Mouse (Mus musculus) left cerebral cortex, postnatal 14 days (tissue): ENCODE results near the gene Bcar3. TPM values are rescaled to one million over a fixed set of nuclear protein-coding genes. Genes with fewer than 3 reads are reported as not detected.
"Not testable (repeated sequence)": the region's sequence is repeated elsewhere in the genome, so short reads cannot be mapped to it uniquely, and the experiment has no call there.

Source experiments
- DNase-seq, 2 experiments: peaks; one replicate each; pipeline ENCODE4 v3.0.0; 2021 to 2022; ENCODE audit warnings: low spot score in 2 of 2, mixed read lengths in 1 of 2
- intact Hi-C: fragments of 180-260 bp; cut with DNase I; formaldehyde crosslinking; loops from one replicate; pipeline ENCODE4 v1.15.1; 2025
- total RNA-seq, 2 experiments: library from RNA; stranded (reverse); gene quantifications; 2 replicates each; pipeline ENCODE4 v1.2.3; 2021

Bcar3 gene
- total RNA-seq, 2 experiments from 2014 or later = 15.1 to 16.2 TPM

DNA sequence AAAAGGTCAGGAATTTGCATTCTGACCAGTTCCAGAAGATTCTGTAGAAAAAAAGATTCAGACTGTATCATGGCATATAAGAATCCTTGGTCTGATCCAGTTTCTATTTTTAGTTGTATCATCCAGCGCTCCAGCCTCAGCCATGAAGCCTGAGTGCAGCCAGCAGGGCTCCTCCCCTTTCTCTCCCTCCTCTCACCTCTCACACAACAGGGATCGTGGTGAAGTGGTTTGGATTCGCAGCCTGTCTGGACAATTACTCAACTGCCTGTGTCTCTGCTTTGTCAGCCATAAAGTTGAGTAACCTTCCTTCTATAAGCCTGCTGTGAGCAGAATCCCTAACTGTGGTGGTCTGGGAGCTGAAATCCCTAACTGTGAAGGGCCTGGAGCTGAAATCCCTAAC is 71.4 kb downstream of the Bcar3 start:
- intact Hi-C loops = no loop called here
- DNase-seq = no peak

DNA sequence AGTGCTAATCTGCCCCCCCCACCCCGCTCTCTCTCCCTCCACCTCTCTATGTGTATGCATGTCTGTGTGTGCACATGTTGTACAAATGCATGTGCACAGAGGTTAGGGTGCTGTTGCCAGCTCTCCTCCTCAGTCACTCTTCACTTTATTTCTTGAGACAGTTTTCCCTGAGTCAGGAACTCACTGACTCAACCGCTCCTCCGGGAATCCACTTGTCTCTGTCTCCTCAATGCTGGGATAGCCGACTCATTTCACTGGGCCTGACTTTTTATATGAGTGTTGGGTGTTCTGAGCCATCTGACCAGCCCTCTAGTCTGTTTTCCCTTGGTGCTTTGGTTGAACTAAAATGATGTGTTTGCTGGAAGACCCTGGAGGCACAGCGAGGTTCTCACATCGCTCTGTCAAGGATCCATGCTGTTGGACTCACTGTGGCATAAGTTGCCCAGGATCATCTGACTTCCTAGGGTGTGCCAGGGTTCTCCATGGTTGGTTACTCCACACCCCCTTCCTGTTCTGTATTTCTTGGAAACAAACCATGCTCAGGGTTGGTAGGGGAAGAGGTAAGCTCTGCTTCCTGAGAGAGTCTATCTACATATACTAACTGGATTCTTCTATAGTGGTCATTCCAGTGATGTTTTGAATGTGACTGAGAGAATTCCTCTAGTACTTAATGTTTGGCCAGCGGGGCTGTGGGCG is 77.9 kb downstream of the Bcar3 start:
- intact Hi-C loops = no loop called here
- no peak for DNase-seq

DNA sequence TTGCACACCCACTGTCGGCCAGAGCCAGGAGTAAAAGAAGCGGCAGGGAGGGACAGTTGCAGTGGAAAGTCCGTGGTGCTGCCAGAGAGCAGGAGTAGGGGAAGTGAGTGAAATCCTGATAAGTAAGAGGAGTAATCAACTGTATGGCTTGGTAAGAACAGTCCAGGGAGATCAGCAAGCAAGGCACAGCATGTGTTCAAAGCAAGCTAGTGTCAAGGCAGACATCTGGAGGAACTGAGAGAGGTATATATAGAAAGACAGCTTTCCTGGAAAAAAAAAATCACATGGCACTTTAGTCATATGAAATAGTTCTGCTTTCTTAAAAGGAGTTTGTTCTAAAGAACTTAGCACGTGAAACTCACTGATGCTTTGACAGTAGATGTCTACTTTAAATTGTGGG is 78.7 kb downstream of the Bcar3 start:
- peak in 1 of 2 experiments; percentile 49 for DNase-seq
- intact Hi-C loops = no loop called here

DNA sequence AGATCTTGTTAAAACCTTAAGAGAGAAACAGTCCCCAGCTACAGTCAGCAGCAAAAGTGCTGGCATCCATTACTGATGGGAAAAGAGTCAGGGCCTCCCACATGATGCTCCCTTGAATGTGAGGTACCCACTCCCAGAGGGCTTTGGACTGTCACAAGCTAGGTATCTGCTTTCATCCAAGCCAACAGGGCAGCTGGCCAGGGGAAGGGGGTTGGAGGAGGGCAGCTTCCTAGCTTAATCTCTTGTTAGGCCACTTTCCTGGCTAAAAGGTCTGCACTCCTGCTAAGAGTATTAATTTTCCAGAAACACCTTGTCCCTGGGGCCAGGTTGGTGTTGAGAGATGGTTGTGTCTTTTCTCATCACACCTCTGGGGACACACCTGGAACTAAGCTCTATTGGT is 82.1 kb downstream of the Bcar3 start:
- intact Hi-C loops = no loop called here
- DNase-seq = no peak

DNA sequence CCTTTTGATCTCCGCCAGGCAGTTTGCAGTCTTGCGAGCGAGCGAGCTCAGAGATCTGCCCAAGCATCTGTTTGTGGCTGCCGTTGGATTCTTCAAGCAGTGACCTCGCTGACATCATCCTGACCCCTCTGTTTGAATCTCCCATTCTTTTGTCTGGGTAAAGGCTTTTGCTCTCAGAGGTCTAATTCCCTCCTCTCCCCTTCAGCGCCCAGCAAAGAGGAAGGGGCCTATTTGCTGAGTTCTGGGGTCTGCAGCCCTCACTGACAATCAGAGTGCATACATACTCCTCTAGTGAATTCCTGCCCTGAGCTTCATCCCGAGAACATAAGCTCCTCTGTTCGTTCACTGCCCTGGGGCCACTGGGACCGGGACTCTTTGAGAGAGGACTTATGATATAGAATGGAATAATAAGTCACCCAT is 82.5 kb downstream of the Bcar3 start:
- intact Hi-C loops = no loop called here
- DNase-seq = no peak

DNA sequence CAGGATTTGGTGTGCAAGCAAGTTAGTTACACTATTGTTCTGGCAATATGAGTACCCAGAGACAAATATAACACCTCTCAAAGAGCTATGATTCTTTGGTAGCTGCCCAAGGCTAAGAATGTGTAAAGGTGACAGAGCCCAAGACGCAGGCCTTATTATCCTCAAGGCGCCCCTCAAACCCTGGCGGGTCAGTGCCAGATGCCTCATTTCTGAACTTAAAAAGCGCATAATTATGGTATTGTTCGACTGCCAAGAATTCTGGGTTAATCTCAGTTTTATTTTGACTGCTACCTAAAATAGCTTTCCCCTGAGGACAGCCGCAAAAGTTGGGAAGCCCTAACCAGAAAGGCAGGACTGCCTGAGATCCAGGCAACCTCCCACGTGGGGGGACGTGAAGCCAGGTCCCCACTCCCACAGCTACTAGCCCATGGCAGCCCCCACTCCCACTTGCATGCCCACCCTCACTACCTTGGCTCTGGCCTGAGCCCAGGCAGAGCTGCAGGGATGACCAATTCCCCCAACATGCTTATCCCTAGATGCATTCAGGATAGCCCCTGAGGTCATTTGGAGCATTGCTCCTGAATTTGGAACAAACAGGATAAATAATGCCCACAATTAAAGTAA is 83.0 kb downstream of the Bcar3 start:
- intact Hi-C loops = no loop called here
- no peak for DNase-seq

DNA sequence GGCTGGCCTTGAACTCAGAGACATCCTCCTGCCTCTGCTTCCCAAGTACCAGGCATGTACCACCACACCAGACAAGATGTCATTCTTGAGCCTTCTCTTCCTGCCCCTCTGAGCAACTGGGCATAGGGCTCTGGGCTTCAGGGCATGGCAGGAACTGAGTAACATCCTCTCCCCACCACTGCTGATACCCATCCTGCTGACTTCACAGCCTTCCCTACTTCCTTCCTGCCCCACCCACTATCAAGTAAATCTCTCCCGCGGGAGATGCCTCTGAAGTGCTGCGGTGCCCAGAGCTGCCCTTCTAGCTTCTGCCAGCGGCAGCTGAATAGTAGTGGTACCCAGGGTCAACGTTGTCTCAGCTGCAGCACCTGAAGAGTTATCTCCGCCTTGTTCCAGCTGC is 84.7 kb downstream of the Bcar3 start:
- intact Hi-C loops = no loop called here
- DNase-seq = no peak

DNA sequence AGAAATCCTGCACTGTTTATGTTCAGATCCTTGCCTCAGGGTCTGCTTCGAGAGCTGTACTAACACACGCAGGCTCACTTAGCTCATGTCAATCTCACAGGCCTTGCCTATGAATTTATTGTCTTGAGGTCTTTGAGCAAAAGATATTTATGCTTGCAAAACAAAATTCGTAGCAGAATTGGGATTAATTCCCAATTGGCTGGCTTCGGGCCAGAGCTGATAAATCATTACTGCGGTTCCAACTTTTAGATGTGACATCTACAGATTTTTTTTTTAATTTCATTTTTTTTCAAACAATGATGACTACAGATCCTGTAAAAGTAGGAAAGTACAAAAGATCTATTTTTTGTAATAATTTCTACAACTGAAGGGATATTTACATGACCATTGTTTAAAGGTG is 86.8 kb downstream of the Bcar3 start:
- no peak for DNase-seq
- intact Hi-C loops = no loop called here

DNA sequence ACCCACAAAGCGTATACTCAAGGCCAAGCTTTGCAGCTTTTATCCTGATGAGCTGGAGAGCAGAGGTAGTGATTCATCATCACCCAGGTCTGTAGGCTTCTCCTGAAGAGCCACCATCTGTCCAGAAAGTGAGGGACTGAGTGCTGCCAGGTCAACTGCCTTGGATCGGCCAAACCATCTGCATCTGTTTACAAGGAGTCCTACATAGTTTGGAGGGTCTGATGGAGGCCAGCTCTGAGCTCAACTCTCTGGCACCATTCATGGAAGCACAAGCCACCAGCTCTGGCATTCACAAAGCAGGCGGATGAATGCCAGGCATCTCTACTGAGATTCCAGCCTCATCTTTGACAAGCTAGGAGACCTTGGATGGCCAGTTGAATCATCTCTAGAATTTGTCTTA is 87.7 kb downstream of the Bcar3 start:
- DNase-seq = no peak
- intact Hi-C loops = no loop called here

DNA sequence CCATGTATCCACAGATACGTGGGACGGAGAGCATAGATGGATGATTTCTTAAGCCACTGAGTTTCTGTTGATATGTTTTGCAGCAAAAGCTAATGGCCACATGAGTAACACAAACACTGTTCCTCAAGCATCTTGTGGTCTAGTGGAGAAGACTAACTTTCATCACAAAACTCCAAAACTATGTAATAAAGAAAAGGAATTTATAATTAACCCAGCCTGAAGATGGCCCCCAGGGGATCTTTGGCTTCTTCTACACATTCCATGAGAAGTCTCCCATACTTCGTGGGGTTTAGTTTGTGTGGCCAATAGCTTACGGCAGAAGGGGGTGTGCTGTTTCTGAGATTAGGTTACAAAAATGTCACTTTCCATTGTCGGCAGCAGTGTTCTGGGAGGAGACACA is 92.5 kb downstream of the Bcar3 start:
- no peak for DNase-seq

DNA sequence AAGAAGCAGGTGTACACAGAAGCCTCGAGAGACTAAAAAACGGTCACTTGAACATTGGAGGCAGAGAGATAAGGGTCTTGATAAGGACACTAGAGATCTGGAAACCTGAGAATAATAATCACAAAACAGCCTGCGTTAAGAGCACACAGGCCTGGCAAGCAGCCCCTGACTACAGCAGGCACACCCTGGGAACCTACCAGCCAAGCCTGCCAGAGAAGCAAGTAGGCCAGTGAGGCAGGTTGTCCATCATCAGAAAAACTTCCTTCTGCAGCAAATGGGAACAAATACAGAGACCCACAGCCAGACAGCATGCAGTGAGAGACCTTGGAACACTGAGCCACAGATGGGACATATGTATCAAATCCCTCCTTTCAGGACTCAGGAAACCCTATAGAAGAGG is 93.8 kb downstream of the Bcar3 start:
- no peak for DNase-seq
- intact Hi-C loops = no loop called here

More for the DNA sequence above, 92.5 kb downstream of the Bcar3 start:
- intact Hi-C loops = no loop called here

DNA sequence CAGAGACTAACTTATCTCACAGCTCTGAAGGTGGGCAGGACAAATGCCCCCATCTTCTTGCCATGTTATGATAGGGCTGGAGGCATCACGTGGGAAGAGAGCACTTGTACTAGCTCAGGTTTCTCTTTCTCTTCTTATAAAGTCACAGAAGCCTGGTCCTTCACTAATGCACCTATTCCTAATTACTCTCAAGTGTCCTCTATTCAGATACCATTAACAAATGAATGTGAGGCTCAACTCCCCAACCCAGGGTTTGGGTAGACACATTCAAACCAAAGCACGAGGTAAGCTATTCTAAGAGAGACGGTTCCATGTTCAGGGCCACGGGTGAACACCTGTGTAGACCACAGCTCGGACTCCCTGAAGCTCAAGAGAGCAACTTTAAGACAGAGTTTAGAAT is 96.0 kb downstream of the Bcar3 start:
- intact Hi-C loops = no loop called here
- no peak for DNase-seq

DNA sequence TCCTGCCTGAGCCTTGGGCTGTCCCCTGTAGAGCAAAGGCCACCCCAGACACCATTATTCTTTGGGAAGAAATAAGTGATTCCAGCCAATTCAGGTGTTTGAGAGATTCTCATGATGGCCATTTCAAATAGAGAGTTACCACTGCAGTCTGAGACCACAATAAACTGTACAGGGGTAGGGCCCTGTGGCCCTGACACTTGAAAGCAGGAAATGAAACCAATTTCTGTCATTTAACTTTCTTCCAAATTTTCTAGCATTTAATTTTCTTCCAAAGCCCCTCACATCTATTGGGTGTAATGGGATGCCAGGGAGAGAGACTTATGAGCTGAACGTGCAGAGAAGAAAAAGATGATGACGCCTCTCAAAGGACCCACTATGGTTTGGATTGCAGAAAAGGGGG is 97.2 kb downstream of the Bcar3 start:
- intact Hi-C loops = no loop called here

DNA sequence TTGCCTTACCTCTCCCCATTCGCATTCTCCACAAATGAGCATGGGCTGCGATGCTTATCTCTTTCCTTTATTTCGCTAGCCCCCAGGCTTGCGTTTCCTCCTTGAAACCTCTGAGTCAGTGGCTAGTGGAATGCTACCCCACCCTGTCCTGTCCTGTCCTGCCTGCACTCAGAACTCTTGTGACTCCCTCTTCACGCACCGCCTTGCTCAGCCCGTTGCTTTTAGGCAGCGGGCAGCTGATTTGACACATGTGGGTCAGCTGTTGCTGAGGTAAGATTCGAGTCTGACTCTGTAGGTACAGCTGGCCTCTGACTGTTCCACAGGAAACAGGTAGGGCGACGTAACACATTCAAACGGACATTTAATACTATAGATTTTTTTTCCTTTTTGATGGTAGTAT is 97.9 kb downstream of the Bcar3 start:
- intact Hi-C loops = no loop called here
- DNase-seq = no peak

More for the DNA sequence above, 97.2 kb downstream of the Bcar3 start:
- DNase-seq = no peak

DNA sequence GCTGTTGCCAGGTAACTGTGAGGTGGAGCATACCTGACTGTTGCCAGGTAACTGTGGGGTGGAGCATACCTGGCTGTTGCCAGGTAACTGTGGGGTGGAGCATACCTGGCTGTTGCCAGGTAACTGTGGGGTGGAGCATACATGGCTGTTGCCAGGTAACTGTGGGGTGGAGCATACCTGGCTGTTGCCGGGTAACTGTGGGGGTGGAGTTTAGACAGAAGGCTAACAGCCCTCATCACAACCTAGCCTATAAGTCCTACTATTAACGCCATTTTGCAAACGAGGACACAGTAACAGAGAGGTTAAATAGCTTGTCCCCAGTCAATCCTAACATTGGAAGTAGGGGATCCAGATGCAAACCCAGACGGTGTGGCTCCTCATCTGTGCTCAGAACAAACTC is 99.5 kb downstream of the Bcar3 start:
- intact Hi-C loops, DNase-seq: not testable (repeated sequence)

DNA sequence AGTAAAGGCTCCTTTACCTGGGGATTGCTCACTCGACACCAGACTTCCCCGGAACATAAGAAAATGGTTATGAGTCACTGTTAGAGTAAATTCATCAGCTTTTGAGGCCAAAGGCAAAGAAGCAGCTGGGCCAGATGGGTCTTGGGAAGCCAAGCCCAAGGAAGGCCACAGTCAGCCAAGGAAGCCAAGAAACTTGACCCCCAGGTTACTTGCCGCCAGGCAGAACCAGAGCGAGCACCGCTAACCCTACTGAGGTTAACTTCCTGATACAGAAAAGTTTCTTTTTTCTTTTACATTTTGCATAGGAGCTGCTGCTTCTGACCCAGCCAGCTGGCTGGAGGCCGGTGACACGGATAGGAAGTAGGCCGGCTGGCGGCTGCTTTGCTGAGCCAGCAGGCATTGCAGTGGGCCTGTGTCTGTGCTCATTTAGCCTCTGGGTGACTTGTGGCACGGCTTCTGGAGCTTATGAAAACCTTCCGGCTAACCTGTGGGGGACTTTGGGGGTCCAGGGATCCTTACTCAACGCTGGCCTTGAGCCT is 100.0 kb downstream of the Bcar3 start:
- intact Hi-C loops = no loop called here
- no peak for DNase-seq

DNA sequence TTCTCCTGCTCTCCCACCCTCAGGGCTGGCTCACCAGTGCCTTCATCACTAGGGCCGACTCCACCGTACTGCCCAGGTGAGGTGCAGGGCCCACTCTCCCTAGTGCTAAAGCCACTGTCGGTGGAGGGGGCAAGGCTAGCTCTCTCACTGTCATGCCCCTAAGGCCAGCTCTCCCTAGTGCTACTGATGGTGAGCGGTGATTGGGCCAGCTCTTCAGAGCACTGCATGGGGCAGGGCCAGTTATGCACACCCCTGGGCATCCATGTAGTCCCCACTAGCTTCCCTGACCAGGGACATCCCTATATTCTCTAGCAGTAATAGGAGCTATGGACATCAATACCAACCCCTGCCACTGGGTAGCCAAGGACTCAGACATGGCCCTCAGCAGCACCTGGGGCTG is 103.0 kb downstream of the Bcar3 start:
- intact Hi-C loops = no loop called here

DNA sequence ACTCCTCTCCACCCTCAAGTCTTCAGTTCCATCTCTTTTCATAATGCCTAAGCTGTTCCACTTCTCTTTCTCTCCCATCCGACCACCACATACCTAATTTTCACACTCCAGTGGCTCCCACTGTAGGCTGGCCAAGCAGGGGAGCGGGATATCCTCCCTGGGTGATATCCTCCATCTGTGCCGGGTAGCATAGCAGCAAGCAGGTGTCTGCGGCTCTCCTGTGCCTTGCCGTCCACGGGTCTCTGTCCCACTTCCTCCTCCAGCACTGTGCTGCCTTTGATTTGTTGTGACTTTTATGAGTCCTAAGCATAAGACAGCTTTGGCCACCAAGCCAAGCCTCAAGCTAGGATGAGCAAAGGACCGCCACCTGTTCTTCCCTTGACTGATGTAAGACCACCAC is 103.5 kb downstream of the Bcar3 start:
- intact Hi-C loops = no loop called here
- DNase-seq = no peak

More for the DNA sequence above, 103.0 kb downstream of the Bcar3 start:
- DNase-seq = no peak

DNA sequence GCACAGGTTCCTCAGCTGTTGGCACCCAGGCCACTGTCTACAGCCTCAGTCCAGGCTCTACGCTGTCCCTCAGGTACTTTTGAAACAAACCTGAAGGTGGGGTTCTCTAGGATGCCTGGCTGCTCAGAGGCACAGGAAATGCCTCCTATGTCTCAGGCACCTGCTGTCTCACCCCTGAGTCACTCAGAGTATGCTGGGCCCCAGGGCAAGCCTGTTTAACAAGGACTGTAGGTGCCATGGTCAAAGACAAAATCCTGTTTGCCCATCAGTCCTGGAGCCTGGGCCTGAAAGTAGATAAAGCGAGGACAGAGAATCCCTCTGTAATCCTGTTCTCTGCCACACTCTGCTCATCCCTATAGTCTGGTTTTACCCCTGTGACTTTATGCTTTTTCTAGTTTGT is 107.1 kb downstream of the Bcar3 start:
- DNase-seq = no peak
- intact Hi-C loops = no loop called here

DNA sequence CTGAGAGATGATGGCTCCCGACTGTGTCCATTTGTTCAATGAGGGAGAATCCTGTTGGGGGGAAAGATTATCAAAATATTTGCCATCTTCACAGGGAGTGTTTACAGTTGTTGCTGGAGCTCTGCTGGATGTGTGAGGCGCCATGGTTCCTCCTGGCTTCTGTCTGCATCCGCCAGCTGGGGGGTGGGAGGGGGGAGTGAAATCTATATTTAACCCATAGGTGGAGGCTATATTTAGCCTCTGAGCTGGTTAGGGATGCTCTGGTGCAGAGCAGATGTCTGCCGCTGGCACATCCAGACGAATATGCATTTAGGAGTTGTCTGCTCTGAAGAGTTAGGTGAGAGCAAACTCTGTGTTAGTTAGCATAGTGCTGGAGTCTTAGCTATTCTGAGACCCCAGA is 108.2 kb downstream of the Bcar3 start:
- intact Hi-C loops = no loop called here
- peak in 1 of 2 experiments; percentile 19 for DNase-seq

DNA sequence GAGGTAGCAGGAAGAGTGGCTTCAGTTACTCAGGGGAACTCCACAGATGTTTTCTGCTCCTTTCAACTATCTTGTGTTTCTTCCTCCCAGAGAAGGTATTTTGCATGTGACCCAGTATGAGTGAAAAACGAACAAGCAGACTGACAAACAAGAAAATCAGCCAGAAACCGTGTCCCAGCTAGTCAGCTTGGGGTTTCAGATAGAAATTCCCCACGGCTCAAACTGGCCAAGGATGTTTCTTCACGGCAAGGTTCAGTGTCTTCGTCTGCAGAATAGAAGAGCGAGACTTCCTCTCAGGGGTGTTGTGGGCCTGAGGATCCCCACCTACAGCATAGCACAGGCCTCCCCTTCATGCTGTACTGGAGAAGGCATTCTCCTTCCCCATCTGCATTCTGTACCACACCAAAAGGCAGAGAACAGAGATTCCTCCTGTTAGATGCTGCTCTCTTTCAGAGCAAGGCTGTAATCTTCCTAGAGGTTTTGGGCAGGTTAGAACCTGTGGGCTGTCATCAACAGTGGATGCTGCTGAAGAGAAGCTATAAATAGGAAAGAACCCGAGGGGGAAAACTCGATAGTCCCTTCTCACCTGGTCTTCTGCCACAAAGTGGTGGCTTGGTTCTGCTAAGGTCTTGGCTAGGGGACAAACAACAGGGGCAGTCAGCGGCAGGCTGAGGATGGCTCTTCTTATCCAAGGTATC is 110.1 kb downstream of the Bcar3 start:
- intact Hi-C loops = no loop called here
- DNase-seq = no peak
